Mouse (Mus musculus) kidney, adult 2 months (tissue): ENCODE data around the gene Gm49318. TPM values are rescaled to one million over a fixed set of nuclear protein-coding genes. Genes with fewer than 3 reads are reported as not detected.

Experiments used
- DNase-seq: peaks from one replicate; pipeline ENCODE4 v3.0.0; 2021
- H3K27ac ChIP-seq: fragments of 200-500 bp; 2 replicates; pipeline ENCODE4 v1.5.1; 2012; ENCODE audit warnings: low read depth, low read length, control low read depth, inconsistent platforms; ENCODE audit not compliant: insufficient read depth
- H3K27me3 ChIP-seq: fragments of 200-500 bp; replicated peaks from 2 replicates; pipeline ENCODE4 v1.6.1; 2012; ENCODE audit warnings: mild to moderate bottlenecking, moderate library complexity, low read length, inconsistent platforms; ENCODE audit not compliant: control insufficient read depth, insufficient read depth
- H3K36me3 ChIP-seq: fragments of 200-500 bp; 2 replicates; pipeline ENCODE4 v1.6.1; 2012; ENCODE audit warnings: mild to moderate bottlenecking, moderate library complexity, low read length, inconsistent platforms; ENCODE audit not compliant: control insufficient read depth, insufficient read depth
- H3K4me1 ChIP-seq: fragments of 200-500 bp; 2 replicates; pipeline ENCODE4 v1.6.1; 2011; ENCODE audit warnings: low read length; ENCODE audit not compliant: control insufficient read depth, insufficient read depth
- H3K4me3 ChIP-seq: fragments of 200-500 bp; 2 replicates; pipeline ENCODE4 v1.5.1; 2011; ENCODE audit warnings: mild to moderate bottlenecking, low read depth, low read length, control low read depth; ENCODE audit not compliant: insufficient read depth
- CTCF ChIP-seq: fragments of 200-500 bp; conservative IDR thresholded peaks from 2 replicates; pipeline ENCODE4 v1.5.1; 2011; ENCODE audit warnings: low read depth, mild to moderate bottlenecking, control low read depth, low read length, moderate library complexity, mixed read lengths; ENCODE audit not compliant: insufficient read depth, insufficient read length
- POLR2A ChIP-seq: fragments of 200-500 bp; IDR thresholded peaks from one replicate; pipeline ENCODE4 v1.6.1; 2011; ENCODE audit warnings: low read depth, low read length, control low read depth
- WGBS: fragments of 180-500 bp; shearing (Covaris S2); methylation state at CpG from one replicate; pipeline ENCODE4 v1.1.7; 2018; 5-methylcytosine and 5-hydroxymethylcytosine counted together
- polyA plus RNA-seq: library from polyadenylated mRNA; depleted of rRNA; stranded (reverse); fragments of >200 nt; gene quantifications from 2 replicates; pipeline ENCODE4 v1.2.3, GENCODE M21; 2012

The Gm49318 gene
- polyA plus RNA-seq, 1 experiment: not detected

DNA sequence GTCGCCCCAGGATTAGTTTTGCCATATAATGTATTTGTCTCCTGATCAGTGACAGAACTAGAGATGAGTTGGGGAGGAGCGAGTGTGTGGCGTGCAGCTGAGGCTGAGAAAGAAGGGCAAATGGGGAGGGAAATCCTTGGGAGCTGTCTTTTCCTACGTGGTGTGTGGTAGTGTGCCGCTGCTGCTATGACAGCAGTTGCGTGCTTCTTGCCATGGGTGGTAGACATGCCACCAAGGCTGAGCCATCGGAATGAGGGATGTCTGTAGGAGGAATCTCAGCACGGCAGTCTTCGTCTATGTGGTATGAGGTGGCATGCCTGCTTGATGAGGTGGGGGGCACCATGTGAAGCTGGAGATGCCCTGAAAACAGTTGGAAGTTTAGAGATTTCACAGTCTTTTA, 40.7 kb downstream of the Gm49318 start:
- no peak for TF ChIP-seq CTCF
- H3K27ac ChIP-seq: no peak overlapping the region
- no peaks in the 10 kb centered on the region for H3K36me3 ChIP-seq
- 93% methylated on average over 9 of the region's 9 CpGs for WGBS
- no peak for DNase-seq
- H3K4me1 ChIP-seq: no peaks in the 10 kb centered on the region
- H3K27me3 ChIP-seq: no peaks in the 10 kb centered on the region
- no peak overlapping the region for H3K4me3 ChIP-seq

DNA sequence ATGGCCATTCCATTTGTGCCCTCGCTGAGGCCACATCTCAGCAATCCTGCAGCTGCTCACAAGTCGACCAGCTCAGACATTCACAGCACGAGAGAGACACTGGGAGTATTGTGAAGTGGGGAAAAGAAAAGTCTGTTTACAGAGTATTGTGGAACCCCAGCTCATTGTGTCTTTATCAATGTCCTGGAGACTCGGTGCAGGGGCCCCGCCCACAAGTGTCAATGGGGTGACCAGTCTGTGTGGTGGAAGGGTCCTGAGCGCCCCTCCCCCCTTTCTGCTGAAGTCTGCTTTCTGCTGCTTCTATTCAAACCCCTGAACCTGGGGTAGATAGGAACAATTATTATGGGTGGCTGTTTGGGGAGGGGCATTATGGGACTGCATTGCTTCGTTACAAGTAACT, 42.6 kb downstream of the Gm49318 start:
- Histone ChIP-seq H3K4me1 (no peaks in the 10 kb centered on the region), H3K36me3 (no peaks in the 10 kb centered on the region), H3K27me3 (no peaks in the 10 kb centered on the region), H3K27ac (no peak overlapping the region), H3K4me3 (no peak overlapping the region)
- WGBS: 65% methylated on average over 7 of the region's 7 CpGs
- DNase-seq: no peak
- TF ChIP-seq CTCF: no peak
- TF ChIP-seq POLR2A: no peak

DNA sequence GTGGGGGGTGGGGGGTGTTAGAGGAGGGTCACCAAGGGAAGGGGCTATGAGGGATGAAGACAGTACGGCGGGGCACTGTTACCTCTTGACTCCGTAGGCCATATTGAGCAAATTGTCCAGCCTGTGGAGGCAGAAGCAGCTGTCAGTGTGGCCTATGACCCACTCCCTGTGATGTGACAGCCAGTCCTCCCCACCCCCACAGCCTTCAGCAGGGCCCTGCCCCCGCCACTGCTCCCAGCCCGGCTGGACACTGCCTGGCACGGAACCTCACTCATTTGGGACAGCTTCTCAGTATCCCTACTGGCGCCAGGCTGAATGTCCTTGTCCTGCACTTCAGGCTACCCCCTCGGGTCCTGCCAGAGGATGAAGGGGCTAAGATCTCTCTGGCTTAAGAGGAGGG, 46.5 kb downstream of the Gm49318 start:
- 46% methylated on average over 8 of the region's 8 CpGs for WGBS
- TF ChIP-seq CTCF (no peak), POLR2A (no peak)
- no peak overlapping the region for H3K27ac ChIP-seq
- H3K4me3 ChIP-seq: no peak overlapping the region
- H3K27me3 ChIP-seq: no peaks in the 10 kb centered on the region
- H3K36me3 ChIP-seq: no peaks in the 10 kb centered on the region
- DNase-seq: no peak
- H3K4me1 ChIP-seq: no peaks in the 10 kb centered on the region

DNA sequence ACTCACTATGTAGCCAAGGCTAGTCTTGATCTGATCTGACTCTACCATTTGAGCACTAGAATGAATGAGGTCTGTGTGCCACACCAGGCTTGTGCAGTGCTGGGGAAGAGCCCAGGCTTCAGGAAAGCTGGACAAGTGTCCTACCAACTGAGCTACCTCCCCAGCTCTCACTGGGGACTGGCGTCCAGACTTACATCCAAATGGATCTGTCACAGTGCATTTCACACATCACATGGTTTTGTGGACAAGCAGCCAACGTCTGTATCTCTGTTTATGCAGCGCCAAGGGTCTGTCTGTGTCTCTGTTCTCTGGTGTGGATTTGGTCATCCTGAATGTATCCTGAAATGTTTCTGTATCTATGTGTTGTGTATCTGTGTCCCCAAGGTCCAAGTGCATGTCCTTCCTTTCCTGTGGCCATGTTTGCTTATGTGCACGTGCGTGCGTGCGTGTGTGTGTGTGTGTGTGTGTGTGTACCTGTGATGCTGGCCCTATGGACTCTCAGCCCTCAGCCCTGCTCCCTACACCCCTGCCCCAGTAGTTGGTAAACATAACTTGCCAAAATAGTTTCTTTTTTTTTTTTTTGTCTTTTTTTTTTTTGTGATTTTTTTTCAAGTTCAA, 53.7 kb downstream of the Gm49318 start:
- no peaks in the 10 kb centered on the region for H3K36me3 ChIP-seq
- H3K27me3 ChIP-seq: no peaks in the 10 kb centered on the region
- TF ChIP-seq POLR2A (no peak), CTCF (no peak)
- H3K4me3 ChIP-seq: no peak overlapping the region
- no peaks in the 10 kb centered on the region for H3K4me1 ChIP-seq
- 74% methylated on average over 7 of the region's 7 CpGs for WGBS
- no peak for DNase-seq
- no peak overlapping the region for H3K27ac ChIP-seq

- TF ChIP-seq POLR2A: no peak
- no peak for TF ChIP-seq CTCF
- Histone ChIP-seq H3K27ac (no peak overlapping the region), H3K4me1 (no peaks in the 10 kb centered on the region), H3K36me3 (no peaks in the 10 kb centered on the region), H3K27me3 (no peaks in the 10 kb centered on the region), H3K4me3 (no peak overlapping the region)
- WGBS: 60% methylated on average over 10 of the region's 10 CpGs
- DNase-seq: no peak
Observed at GRCm38 (mm10) chr9:22016245-22016644, 54.8 kb downstream of the Gm49318 start.

DNA sequence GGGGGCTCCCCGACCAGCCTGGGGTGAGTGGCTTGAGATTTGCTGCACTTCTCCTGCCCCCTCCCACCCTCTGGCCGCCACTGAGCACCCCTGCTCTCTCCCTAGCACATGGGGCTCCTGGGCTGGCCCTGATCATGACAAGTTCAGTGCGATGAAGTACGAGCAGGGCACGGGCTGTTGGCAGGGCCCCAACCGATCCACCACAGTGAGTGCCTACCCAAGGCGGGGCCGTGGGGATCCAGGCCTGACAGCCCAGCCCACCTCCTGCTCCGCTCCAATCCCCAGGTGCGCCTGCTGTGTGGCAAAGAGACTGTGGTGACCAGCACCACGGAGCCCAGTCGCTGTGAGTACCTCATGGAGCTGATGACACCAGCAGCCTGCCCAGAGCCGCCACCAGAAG, 58.3 kb downstream of the Gm49318 start:
- H3K36me3 ChIP-seq: peaks cover 3% of the 10 kb centered on the region
- TF ChIP-seq POLR2A (no peak), CTCF (no peak)
- H3K4me1 ChIP-seq: no peaks in the 10 kb centered on the region
- no peak for DNase-seq
- WGBS: 94% methylated on average over 13 of the region's 13 CpGs
- H3K27ac ChIP-seq: no peak overlapping the region
- H3K4me3 ChIP-seq: no peak overlapping the region
- H3K27me3 ChIP-seq: no peaks in the 10 kb centered on the region

- peaks cover 3% of the 10 kb centered on the region for H3K36me3 ChIP-seq
- 89% methylated on average over 5 of the region's 5 CpGs for WGBS
- TF ChIP-seq CTCF: no peak
- no peak for TF ChIP-seq POLR2A
Observed at GRCm38 (mm10) chr9:22011055-22011454, 60.0 kb downstream of the Gm49318 start.

More at GRCm38 (mm10) chr9:22011055-22011454, 60.0 kb downstream of the Gm49318 start:
- no peak overlapping the region for H3K4me3 ChIP-seq
- H3K4me1 ChIP-seq: no peaks in the 10 kb centered on the region
- H3K27me3 ChIP-seq: no peaks in the 10 kb centered on the region
- no peak overlapping the region for H3K27ac ChIP-seq
- DNase-seq: no peak
